In the genomic region with DNA sequence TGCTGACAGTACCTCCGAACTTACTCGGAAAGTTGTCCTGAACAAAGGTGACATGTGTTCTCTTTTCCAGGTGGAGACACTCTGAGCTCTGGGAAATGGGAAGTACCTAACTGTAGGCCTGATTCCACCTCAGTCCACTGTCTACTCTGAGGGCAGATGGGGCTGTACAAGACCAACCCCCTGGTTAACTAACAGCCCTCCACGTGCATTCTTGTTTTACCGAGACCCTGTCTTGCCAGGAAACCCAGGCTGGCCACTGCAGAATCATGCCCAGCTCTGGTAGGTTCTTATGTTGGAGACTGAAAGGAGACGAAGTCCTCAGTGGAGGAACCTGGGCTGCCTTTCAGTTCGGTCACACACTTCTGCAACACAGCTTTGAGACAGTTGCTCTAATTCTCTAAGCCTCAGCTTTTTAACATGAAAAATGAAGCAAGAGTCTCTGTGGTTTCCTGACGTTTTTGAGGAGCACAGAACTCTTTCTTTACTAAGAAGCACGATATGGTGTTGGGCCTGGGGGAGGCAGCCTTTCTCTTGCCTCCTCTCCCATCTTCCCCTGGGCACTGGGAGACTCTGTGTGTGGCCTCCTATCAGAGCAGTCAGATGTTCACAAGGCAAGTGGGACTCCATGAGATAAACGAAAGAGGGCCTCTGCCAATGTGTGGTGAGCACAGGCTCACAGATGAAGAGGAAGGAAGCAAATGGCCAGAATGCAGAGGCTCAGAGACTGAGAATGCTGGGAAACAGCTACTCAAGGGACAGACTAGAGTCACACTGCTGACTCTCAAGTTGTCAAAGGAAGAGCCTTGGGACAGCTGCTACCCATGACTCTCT, we compare ENCODE assay signal across 9 mouse cellular contexts. TPM values are rescaled to one million over a fixed set of nuclear protein-coding genes. Genes with fewer than 3 reads are reported as not detected.
DNase-seq lines count a peak whose midpoint lies in the region; ATAC-seq and TF ChIP-seq lines count a peak whose summit lies in the region.
"Had no signal": no experiment of that assay in that cellular context is flagged by ENCODE, and none has a peak within 500 bp of the region (broad histone marks: within the 10 kb centered on the region; RNA-seq: fewer than 3 reads in every experiment).

No protein-coding gene starts in this region.

- no peaks in the 10 kb centered on the region for H3K9me3 ChIP-seq in midbrain, embryonic 11.5 days (ENCODE audit: control insufficient read depth, low read length)
- H3K9me3 ChIP-seq in midbrain, embryonic 14.5 days (ENCODE audit: control insufficient read depth, low read length) = no peaks in the 10 kb centered on the region
- H3K9me3 ChIP-seq in liver, embryonic 14.5 days (ENCODE audit: control insufficient read depth, low read length) = no peaks in the 10 kb centered on the region
- no peaks in the 10 kb centered on the region for H3K9me3 ChIP-seq in hindbrain, embryonic 14.5 days (ENCODE audit: control insufficient read depth, low read length)

- WGBS in midbrain, embryonic 11.5 days = 88% methylated on average over 9 of the region's 9 CpGs
- WGBS in midbrain, embryonic 14.5 days = 88% methylated on average over 9 of the region's 9 CpGs
- WGBS in liver, embryonic 14.5 days (ENCODE audit: insufficient replicate concordance) = 19% methylated on average over 9 of the region's 9 CpGs
- WGBS in hindbrain, embryonic 14.5 days = 84% methylated on average over 9 of the region's 9 CpGs

- no peak overlapping the region for H3K4me3 ChIP-seq in midbrain, embryonic 11.5 days (ENCODE audit: low read depth, low read length)
- H3K4me3 ChIP-seq in midbrain, embryonic 14.5 days (replicated peaks; ENCODE audit: low read depth, low read length) = no peak overlapping the region
- H3K4me3 ChIP-seq in liver, embryonic 14.5 days (ENCODE audit: insufficient read depth in 1 of 2, low read depth in 2 of 2, low read length in 2 of 2) = peak overlapping the region; percentile 37 to 43
- H3K4me3 ChIP-seq in hindbrain, embryonic 14.5 days (replicated peaks; ENCODE audit: low read length) = no peak overlapping the region

- H3K4me2 ChIP-seq in midbrain, embryonic 11.5 days = no peak overlapping the region
- no peak overlapping the region for H3K4me2 ChIP-seq in midbrain, embryonic 14.5 days (ENCODE audit: low read length)
- H3K4me2 ChIP-seq in liver, embryonic 14.5 days (ENCODE audit: low read depth) = peak overlapping the region; percentile 72
- H3K4me2 ChIP-seq in hindbrain, embryonic 14.5 days (replicated peaks) = no peak overlapping the region

- no peak for ATAC-seq in midbrain, embryonic 11.5 days (ENCODE audit: low FRiP score)
- no peak for ATAC-seq in midbrain, embryonic 14.5 days (ENCODE audit: low FRiP score, low TSS enrichment)
- peak; percentile 95 for ATAC-seq in liver, embryonic 14.5 days (ENCODE audit: insufficient read depth)
- ATAC-seq in hindbrain, embryonic 14.5 days (ENCODE audit: low FRiP score) = no peak
- ATAC-seq: midbrain, embryonic 16.5 days had no signal

- H3K36me3 ChIP-seq in midbrain, embryonic 11.5 days (ENCODE audit: control insufficient read depth, insufficient read depth, low read length) = no peaks in the 10 kb centered on the region
- peaks cover 9% of the 10 kb centered on the region; the same call in 1 of the 2 replicates for H3K36me3 ChIP-seq in midbrain, embryonic 14.5 days (ENCODE audit: control insufficient read depth, insufficient read depth, low read length)
- H3K36me3 ChIP-seq in liver, embryonic 14.5 days (replicated peaks; ENCODE audit: control insufficient read depth, insufficient read depth, low read depth) = peaks cover 34% of the 10 kb centered on the region
- no peaks in the 10 kb centered on the region; the same call in 1 of the 2 replicates for H3K36me3 ChIP-seq in hindbrain, embryonic 14.5 days (replicated peaks; ENCODE audit: control insufficient read depth, insufficient read depth)

- no peak overlapping the region for H3K9ac ChIP-seq in midbrain, embryonic 11.5 days (ENCODE audit: low read length)
- H3K9ac ChIP-seq in midbrain, embryonic 14.5 days (replicated peaks; ENCODE audit: low read length) = no peak overlapping the region
- peak overlapping the region; percentile 75 for H3K9ac ChIP-seq in liver, embryonic 14.5 days (replicated peaks)
- H3K9ac ChIP-seq in hindbrain, embryonic 14.5 days = no peak overlapping the region

- no peak overlapping the region for H3K27ac ChIP-seq in midbrain, embryonic 11.5 days (ENCODE audit: low read depth, low read length)
- H3K27ac ChIP-seq in midbrain, embryonic 14.5 days (replicated peaks; ENCODE audit: low read depth, low read length) = no peak overlapping the region
- H3K27ac ChIP-seq in liver, embryonic 14.5 days = peak overlapping the region; percentile 96
- no peak overlapping the region for H3K27ac ChIP-seq in hindbrain, embryonic 14.5 days

- peak; percentile 65 for TF ChIP-seq CTCF in liver, embryonic 14.5 days (IDR thresholded peaks at IDR 0.05; ENCODE audit: low read depth)

- peak; percentile 96 for TF ChIP-seq EP300 in liver, embryonic 14.5 days (IDR thresholded peaks at IDR 0.05; ENCODE audit: low read depth)

- no peaks in the 10 kb centered on the region for H3K4me1 ChIP-seq in midbrain, embryonic 11.5 days (ENCODE audit: control insufficient read depth, insufficient read depth, low read length)
- H3K4me1 ChIP-seq in midbrain, embryonic 14.5 days (ENCODE audit: control insufficient read depth, insufficient read depth, low read length) = no peaks in the 10 kb centered on the region
- peaks cover 65 to 78% of the 10 kb centered on the region in 2 experiments for H3K4me1 ChIP-seq in liver, embryonic 14.5 days (replicated peaks; ENCODE audit: control insufficient read depth in 2 of 2, insufficient read depth in 2 of 2, low read length in 1 of 2)
- H3K4me1 ChIP-seq in hindbrain, embryonic 14.5 days (replicated peaks; ENCODE audit: control insufficient read depth, insufficient read depth, low read length) = no peaks in the 10 kb centered on the region

- DNase-seq in embryo, embryonic 10 days (ENCODE audit: low spot score) = peak; percentile 18
- DNase-seq in embryo, embryonic 11 days = no peak
- peak; percentile 70 for DNase-seq in midbrain, embryonic 11.5 days (ENCODE audit: low spot score, missing footprints)
- DNase-seq in midbrain, embryonic 14.5 days = no peak
- peak; percentile 91 to 93 (median 92) for DNase-seq in liver, embryonic 14.5 days (ENCODE audit: low read depth in 3 of 3, low spot score in 3 of 3)
- peak; percentile 67 for DNase-seq in thymus, postnatal 25 days
- DNase-seq in right cerebral cortex, postnatal 4 days = no peak
- DNase-seq in hindbrain, embryonic 14.5 days (ENCODE audit: low spot score) = no peak

- H3K27me3 ChIP-seq in midbrain, embryonic 11.5 days (ENCODE audit: control insufficient read depth, insufficient read depth, low read length) = no peaks in the 10 kb centered on the region
- no peaks in the 10 kb centered on the region for H3K27me3 ChIP-seq in midbrain, embryonic 14.5 days (ENCODE audit: control insufficient read depth, insufficient read depth, low read length)
- no peaks in the 10 kb centered on the region for H3K27me3 ChIP-seq in liver, embryonic 14.5 days (ENCODE audit: control insufficient read depth, insufficient read depth, low read length)
- no peaks in the 10 kb centered on the region for H3K27me3 ChIP-seq in hindbrain, embryonic 14.5 days (ENCODE audit: control insufficient read depth, insufficient read depth, low read length)

RNA-seq across cellular contexts. Expression of a gene that starts 33.2 kb away (rescaled TPM):
- 8.2 and 8.7 TPM in 2 replicates for polyA plus RNA-seq in midbrain, embryonic 11.5 days (2014; fragmentation: Nextera tagmentation; extraction: Ambion mirVana)
- polyA plus RNA-seq in midbrain, embryonic 14.5 days (2014; fragmentation: Nextera tagmentation; extraction: Ambion mirVana) = 4.1 and 6.9 TPM in 2 replicates
- 9.8 and 10.1 TPM in 2 replicates for polyA plus RNA-seq in liver, embryonic 14.5 days (2012; rRNA removed)
- polyA plus RNA-seq in liver, embryonic 14.5 days (2014; fragmentation: Nextera tagmentation; extraction: Ambion mirVana) = 6.5 and 9.5 TPM in 2 replicates
- 7.5 and 8.1 TPM in 2 replicates for polyA plus RNA-seq in hindbrain, embryonic 14.5 days (2014; fragmentation: Nextera tagmentation; extraction: Ambion mirVana)

Comparison
In these comparisons a context has a peak if more than half of its experiments do, and no peak if none do; other contexts are left out.
1. DNase-seq: peak in embryo, embryonic 10 days (single experiment), midbrain, embryonic 11.5 days (single experiment), liver, embryonic 14.5 days (3 of 3) and thymus, postnatal 25 days (single experiment); none in embryo, embryonic 11 days (single experiment), midbrain, embryonic 14.5 days (single experiment), right cerebral cortex, postnatal 4 days (single experiment) and hindbrain, embryonic 14.5 days (single experiment).
2. H3K4me3 ChIP-seq: peak in liver, embryonic 14.5 days (2 of 2); none in midbrain, embryonic 11.5 days (single experiment), midbrain, embryonic 14.5 days (single experiment) and hindbrain, embryonic 14.5 days (single experiment).